Mouse (Mus musculus): Measurements from ENCODE around the gene Sp1.

- TF ChIP-seq TAL1 (IDR thresholded peaks at IDR 0.05; ENCODE audit: low read length) (no peak), GATA1 (IDR thresholded peaks at IDR 0.05; ENCODE audit: low read length) (no peak)
These were observed 1.1 kb downstream of the Sp1 start for GRCm38 (mm10) chr15:102406912-102407580.

All from erythroblast, embryonic 14.5 days (primary cell).